Mouse (Mus musculus) T-helper 2 cell (primary cell): ENCODE measurements around the gene 2610507B11Rik.

ENCODE experiments used
- in situ Hi-C: fragments of 300-600 bp; cut with MboI, MseI; formaldehyde crosslinking; loops from one replicate; pipeline ENCODE4 v1.15.1; 2025; ENCODE audit warnings: high pct_unique_total_duplicates

2610507B11Rik gene

GRCm38 (mm10) chr11:78279586-78279985 lies 18.0 kb downstream of the 2610507B11Rik start:
- in situ Hi-C loops = no loop called here

- in situ Hi-C loops = no loop called here
Measured at GRCm38 (mm10) chr11:78289146-78289763, 27.7 kb downstream of the 2610507B11Rik start.

GRCm38 (mm10) chr11:78290654-78291053 lies 29.1 kb downstream of the 2610507B11Rik start, which contains the start of gene BC030499:
BC030499 (plus strand) TSS chr11:78290841.
- in situ Hi-C loops = no loop called here

- in situ Hi-C loops = no loop called here
Measured at GRCm38 (mm10) chr11:78294585-78294984, 33.0 kb downstream of the 2610507B11Rik start.

DNA sequence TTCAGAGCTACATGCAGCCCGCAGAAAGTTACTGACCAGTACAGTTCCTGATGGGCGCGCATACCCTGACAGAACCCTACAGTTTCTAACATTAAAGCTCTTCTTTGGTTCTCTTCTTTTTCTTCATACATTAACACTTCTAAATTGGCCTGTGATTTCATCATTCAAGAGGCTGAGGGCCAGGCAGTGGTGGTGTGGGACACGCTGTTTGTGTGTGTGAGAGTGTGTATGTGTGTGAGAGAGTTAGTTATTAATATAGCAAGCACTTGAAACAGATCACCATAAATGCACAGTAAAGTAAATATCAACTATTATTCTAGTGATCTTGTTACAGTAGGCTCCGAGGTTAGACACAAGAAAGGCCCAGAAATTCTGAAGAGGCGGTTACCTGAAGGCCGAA lies 39.4 kb downstream of the 2610507B11Rik start:
- in situ Hi-C loops = no loop called here

GRCm38 (mm10) chr11:78301357-78302084 lies 40.0 kb downstream of the 2610507B11Rik start, which contains the start of gene Spag5:
Spag5 (plus strand) TSS chr11:78301529.
- in situ Hi-C loops = no loop called here

DNA sequence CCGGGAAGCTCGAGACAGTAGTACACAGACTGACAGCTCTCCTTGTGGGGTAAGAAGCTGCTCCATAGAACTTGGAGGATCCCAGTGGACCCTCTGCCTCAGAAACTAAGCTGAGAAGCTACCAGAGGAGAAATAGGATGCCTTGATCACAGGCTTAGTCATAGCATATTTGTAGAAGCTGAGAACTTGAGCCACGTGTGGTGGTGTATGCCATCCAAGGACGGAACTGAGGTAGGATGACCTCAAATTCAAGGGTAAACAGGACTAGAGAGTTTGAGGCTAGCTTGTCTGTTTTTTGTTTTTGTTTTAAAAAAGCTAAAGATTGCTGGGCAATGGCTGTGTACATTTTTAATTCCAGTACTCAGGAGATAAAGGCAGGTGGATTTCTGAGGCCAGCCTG lies 43.7 kb downstream of the 2610507B11Rik start:
- in situ Hi-C loops = no loop called here

GRCm38 (mm10) chr11:78310861-78311511 lies 49.4 kb downstream of the 2610507B11Rik start:
- in situ Hi-C loops = no loop called here

DNA sequence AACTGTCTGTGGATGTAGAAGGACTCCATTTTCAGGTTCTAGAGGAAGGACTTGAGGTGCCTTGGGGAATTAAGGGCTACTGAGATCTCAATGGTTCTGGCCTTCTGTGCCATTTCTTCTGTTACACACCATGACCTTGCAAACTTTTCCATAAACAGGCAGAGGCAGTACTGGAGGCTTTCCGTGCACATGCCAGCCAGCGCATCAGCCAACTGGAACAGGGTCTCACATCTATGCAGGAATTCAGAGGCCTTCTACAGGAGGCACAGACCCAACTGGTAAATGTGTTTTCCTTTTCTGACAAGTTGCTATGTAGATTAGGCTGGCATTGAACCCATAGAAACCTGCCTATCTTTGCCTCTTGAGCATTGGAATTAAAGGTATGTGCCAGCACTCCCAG lies 52.1 kb downstream of the 2610507B11Rik start:
- in situ Hi-C loops = no loop called here

DNA sequence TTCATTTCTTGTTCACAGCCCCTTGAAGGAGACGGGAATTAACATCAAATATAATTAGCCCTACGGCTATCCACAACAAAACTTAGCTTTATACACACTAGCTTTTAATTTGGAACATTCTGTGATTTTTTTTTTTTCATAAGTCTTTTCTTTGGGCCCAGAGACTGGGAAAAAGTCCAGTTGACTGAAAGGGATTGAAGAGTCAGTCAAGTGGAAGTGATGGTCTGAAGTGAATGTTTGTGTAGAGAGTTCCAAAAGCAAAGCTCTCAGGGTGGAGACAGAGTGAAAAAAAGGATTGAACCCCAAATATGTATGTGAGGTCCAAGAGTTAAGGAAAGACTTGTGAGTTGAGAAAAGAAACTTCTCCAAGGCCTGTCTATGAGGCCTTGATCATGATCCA lies 56.9 kb downstream of the 2610507B11Rik start:
- in situ Hi-C loops = no loop called here

GRCm38 (mm10) chr11:78322076-78322831 lies 60.7 kb downstream of the 2610507B11Rik start:
- in situ Hi-C loops = no loop called here

DNA sequence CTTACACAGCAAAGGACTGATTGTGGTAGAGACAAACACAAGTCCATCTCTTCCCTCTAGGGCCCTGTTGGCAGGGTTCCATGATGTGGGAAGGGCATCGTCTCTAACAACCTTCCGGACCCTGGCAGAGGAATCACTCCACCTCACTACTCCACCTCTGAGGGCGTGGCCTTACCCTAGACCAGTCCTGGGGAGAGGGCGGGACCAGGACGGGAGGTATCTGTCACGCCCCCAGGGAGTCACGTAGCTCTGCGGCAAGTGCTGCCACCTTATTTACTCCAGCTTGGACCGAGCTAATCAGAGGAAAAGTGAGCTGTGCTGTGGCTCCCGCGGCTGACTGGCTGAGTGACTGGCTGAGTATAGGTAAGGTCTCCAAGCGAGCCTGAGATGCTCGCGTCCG lies 61.3 kb downstream of the 2610507B11Rik start, which contains the start of gene Aldoc:
Gene Aldoc, plus strand, starts transcription at position 109 of the 400 bp plus-strand sequence.
- in situ Hi-C loops = no loop called here

DNA sequence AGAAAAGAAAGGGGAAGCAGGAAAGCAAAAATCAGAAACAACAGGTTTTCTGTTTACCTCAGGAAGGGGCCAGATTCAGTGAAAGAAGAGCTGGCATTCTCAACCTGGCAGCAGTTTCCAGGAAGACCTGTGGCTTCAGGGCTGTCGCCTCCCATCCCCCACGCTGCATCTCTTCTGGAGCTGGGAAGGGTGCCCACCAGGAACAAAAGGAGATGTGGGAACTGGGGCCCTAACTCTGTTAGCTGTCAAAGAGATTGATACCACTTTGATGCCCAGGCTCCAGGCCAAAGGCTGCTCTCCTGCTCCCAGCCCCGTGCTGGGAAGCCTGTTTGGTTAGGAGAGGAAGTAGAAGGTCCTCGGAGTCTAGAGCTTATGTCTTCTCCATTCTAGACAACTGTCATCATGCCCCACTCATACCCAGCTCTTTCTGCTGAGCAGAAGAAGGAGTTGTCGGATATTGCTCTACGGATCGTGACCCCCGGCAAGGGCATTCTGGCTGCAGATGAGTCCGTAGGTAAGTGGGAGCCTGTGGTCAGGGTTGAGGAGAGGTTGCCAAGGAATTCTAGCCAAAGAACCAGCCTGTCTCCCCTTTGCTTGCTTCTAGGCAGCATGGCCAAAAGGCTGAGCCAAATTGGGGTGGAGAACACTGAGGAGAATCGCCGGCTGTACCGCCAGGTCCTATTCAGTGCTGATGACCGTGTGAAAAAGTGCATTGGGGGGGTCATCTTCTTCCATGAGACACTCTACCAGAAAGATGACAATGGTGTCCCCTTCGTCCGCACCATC lies 62.6 kb downstream of the 2610507B11Rik start:
- in situ Hi-C loops = no loop called here

DNA sequence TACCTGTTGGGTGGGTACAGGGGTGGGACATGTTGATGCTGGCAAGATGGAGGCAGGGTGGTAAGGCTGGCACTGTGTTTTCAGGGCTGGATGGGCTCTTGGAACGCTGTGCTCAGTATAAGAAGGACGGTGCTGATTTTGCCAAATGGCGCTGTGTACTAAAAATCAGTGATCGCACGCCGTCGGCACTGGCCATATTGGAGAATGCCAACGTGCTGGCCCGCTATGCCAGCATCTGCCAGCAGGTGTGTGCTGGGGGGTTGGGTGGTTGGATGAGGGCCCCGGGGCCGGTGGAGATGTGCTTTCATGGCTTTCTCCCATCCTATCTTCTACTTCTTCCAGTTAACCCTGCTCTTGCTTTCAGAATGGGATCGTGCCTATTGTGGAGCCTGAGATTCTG lies 63.4 kb downstream of the 2610507B11Rik start:
- in situ Hi-C loops = no loop called here

DNA sequence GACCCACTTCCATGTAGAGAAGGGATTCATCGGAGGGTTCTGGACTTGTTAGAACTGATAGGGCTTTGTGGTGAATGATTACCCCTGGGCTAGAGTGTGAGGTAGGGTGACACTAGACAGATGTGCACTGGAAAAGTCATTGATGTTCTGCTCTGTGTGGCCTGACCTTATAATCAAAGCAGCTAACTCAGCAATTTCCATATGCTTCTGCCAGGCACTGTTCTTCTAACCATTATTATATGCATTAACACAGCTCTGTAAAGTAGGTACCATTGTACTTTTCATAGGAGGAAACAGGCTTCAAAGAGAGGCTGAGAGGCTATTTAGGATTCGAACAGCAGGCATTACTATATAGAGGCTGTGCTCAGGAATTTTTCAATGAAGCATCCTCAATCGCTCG lies 65.7 kb downstream of the 2610507B11Rik start:
- in situ Hi-C loops = no loop called here

DNA sequence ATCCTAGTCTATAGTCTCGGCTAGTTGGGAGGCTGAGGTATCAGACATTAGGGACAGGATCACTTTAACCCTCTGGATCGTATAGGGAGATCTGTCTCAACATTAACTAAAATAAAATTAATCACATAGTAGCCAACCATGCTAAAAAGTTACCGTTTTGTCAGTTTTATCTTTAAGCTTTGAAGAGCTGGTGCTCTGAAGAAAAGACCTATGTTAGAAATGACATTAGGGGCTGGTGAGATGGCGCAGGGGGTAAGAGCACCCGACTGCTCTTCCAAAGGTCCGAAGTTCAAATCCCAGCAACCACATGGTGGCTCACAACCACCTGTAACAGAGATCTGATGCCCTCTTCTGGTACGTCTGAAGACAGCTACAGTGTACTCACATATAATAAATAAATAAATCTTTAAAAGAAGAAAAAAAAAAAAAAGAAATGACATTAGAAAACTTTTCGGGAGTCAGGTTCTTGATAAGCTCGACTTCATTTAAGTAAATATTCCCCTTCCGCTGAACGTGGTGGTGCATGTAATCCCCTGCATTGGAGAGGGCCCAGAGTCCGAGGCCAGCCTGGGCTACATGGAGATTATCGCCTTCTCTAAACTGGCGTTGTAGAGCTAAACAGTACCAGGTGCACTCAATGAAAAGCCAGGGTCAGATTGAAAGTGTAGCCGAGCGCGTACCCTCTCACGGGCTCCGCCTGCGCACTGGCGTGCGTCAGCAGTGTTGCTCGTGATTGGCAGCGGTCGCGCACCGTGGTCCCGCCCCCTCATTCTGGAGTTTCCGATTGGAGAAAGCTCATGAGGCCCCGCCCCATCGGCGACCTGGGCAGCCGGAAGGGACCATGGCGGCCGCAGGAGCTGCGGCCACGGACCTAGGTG lies 66.3 kb downstream of the 2610507B11Rik start, which contains the start of gene Pigs:
Gene Pigs, plus strand, starts transcription at position 782 of the 878 bp plus-strand sequence.
- in situ Hi-C loops = no loop called here

DNA sequence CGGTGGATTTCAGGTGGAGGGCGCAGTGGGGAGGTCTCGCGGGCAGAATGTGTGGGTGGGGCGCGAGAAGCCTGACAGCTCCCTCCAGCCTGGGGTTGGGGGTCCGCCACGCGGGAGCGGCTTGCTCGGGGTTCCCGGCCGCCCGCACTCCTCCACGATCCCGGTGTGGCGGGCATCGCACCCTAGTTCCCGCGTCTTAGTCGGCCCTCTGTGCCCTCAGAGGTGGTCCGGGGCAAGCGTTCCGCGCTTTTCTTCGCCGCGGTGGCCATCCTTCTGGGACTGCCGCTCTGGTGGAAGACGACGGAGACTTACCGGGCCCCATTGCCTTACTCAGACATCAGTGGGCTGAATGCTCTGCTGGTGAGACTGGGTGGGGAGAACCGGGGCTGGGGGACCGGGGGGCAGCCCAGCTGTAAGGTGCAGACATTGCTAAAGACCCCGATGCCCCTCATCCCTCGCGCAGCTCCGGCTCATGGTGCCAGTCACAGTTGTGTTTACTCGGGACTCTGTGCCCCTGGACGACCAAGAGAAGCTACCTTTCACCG lies 67.0 kb downstream of the 2610507B11Rik start:
- in situ Hi-C loops = no loop called here

DNA sequence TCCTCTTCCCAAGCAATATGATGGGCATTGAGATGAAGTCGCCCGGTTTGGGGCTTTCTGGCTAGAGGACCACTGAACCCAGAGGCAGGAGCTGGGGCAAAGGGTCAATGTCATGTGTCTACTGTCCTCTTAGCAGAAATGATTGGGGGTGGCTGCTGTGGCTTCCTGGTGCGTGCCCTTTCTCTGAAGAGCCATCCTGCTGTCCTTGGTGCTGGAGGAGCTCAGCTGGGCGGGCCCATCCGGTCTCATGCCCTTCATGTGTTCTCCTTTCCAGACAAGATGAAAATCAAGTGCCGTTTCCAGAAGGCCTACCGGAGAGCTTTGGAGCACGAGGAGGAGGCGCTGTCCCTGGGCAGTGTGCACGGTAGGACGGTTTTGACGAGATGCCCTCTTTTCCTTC lies 71.1 kb downstream of the 2610507B11Rik start:
- in situ Hi-C loops = no loop called here

DNA sequence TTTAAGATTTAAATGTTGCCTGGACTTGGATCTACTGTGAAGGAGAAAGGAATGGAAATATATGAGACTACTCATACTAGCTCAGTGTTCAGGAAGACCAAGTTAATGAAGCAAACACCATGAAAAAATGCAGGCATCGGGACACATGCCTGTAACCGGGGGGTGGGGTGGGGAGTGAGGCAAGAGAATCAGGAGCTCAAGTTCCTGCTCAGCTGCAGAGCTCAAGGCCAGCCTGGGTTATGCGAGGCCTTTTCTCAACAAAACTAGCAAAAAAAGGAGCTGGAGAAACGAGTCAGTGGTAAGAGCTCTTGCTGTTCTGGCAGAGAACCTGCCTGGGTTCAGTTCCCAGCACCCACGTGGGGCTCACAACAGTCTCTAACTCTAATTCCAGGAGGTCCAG lies 72.4 kb downstream of the 2610507B11Rik start:
- in situ Hi-C loops = no loop called here

DNA sequence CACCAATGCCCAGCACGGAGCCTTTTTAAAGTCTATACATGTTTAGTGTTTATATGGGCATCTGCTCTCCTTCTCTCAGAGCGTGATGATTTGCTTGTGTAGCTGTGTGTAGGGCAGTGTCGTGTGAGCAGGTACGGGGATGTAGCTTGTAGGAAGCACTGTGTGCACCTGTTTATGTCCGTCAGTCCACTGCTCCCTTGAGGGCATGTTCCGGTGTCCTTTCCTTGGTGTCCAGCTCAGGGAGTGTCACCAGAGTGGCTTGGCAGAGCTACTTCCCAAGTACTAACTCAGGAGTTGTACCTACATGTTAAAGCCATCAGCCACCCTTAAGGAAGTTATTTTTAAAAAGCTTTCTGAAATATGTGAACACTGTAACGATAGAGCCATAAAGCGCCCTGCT lies 75.5 kb downstream of the 2610507B11Rik start:
- in situ Hi-C loops = no loop called here
